Mouse (Mus musculus): Measurements from ENCODE around the gene Hes3.

DNA sequence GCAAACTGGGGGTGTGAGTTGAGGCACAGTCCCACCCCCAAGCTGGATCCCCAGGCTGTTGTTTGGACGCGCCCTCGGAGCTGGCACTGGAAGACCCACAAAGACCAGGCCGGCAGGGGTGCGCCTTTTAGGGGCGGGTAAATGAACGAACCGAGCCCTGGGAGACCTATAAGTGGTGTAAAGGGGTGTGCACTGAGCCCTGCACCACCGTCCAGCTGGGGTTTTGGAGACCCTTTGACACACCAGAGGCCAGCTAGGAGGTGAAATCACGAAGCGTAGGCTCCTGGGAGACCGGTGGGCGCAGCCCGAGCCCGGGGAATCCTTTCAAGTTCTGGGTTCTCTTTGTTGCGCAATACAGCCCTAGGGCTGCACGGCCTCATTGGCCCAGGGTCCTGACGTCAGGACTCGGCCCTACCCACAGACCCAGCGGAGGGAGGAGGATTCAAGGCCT, 16.8 kb downstream of the Hes3 start:
- TF ChIP-seq POLR2A (IDR thresholded peaks at IDR 0.05; ENCODE audit: insufficient read depth, low read length) (no peak), CTCF (IDR thresholded peaks at IDR 0.05; ENCODE audit: low read depth, low read length) (no peak)
